Mouse (Mus musculus): Measurements from ENCODE around the gene Sult2b1. TPM values are rescaled to one million over a fixed set of nuclear protein-coding genes. Genes with fewer than 3 reads are reported as not detected.

Gene Sult2b1
- polyA plus RNA-seq, 1 experiment, result 19.3 TPM

DNA sequence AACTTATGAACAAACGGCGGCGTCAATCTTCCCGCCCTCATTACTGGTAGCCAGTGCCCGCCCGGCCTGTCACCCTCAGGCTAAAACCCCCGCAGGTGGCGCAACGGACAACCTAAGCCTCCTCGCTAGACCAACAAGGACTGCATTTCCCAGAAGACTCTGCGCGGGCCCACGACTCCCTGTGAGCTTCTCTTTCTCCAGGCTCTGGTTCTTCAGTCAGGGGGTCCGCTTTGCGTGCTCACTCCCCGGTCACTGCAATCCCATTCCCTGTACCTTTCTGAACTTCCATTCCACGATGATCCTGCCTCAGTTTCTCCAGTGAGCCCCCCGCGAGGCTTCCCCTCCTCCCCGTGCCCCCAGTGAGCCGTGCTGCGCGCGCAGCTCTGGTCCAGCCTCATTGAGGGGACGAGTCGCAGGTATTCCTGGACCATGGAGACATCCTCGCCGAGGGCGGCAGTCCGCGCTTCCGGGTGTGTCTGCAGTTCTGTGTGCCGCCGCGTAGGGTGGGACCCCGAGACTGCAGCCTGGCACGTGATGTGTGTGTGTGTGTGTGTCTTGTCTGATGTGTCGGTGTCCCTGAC lies 868 bp downstream of the Sult2b1 start, which contains the start of gene Lmtk3:
Lmtk3 (plus strand) TSS at position 228 of the 581 bp plus-strand sequence.
- no peaks in the 10 kb centered on the region for H3K4me1 ChIP-seq (ENCODE audit: control insufficient read depth, insufficient read depth, low read length)
- H3K4me3 ChIP-seq (replicated peaks; ENCODE audit: extremely low read depth, low read depth, low read length), result peak within 1 kb of the TSS; percentile 74
- DNase-seq, result peak; percentile 63
- WGBS, result under 1% methylated on average over 38 of the region's 38 CpGs
- TF ChIP-seq CTCF (IDR thresholded peaks at IDR 0.05; ENCODE audit: insufficient read depth, low read length) (no peak), POLR2A (IDR thresholded peaks at IDR 0.05; ENCODE audit: borderline replicate concordance, extremely low read depth, low read depth, low read length) (no peak)

- no peaks in the 10 kb centered on the region for H3K4me1 ChIP-seq (ENCODE audit: control insufficient read depth, insufficient read depth, low read length)
- 50% methylated on average over 4 of the region's 4 CpGs for WGBS
- TF ChIP-seq POLR2A (IDR thresholded peaks at IDR 0.05; ENCODE audit: borderline replicate concordance, extremely low read depth, low read depth, low read length) (no peak), CTCF (IDR thresholded peaks at IDR 0.05; ENCODE audit: insufficient read depth, low read length) (no peak)
- DNase-seq, result no peak
- H3K4me3 ChIP-seq (replicated peaks; ENCODE audit: extremely low read depth, low read depth, low read length), result no peak overlapping the region
Measured at GRCm38 (mm10) chr7:45782271-45782670, 2.2 kb downstream of the Sult2b1 start.

DNA sequence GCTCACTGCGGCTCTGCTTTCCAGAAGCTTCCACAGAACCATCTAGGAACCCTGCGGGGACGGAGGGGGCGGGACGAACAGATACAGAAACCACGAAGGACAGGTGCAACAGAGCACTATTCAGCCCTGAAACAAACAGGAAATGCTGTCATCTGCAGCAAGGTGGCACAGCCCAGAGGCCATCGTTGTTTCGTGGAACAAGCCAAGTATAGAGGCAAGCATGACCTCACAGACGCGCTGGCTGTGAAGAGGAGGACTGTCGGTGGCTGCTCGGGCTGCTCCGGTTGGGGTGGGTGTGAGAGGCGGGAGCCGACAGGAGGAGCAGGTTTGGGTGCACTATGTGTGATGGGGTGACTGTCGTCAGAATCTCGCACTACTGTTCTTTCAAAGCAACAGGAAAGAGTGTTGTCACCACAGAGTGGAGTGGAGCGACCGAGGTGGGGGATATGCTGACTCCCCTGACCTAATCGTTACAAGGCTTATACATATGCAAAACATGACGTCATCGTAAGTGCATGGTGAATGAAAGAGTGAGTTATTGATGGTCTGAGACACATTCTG lies 5.3 kb downstream of the Sult2b1 start:
- Histone ChIP-seq H3K4me3 (replicated peaks; ENCODE audit: extremely low read depth, low read depth, low read length) (no peak overlapping the region), H3K4me1 (ENCODE audit: control insufficient read depth, insufficient read depth, low read length) (no peaks in the 10 kb centered on the region)
- WGBS, result 13% methylated on average over 22 of the region's 22 CpGs
- no peak for TF ChIP-seq CTCF (IDR thresholded peaks at IDR 0.05; ENCODE audit: insufficient read depth, low read length)
- no peak for TF ChIP-seq POLR2A (IDR thresholded peaks at IDR 0.05; ENCODE audit: borderline replicate concordance, extremely low read depth, low read depth, low read length)
- DNase-seq, result no peak

- 47% methylated on average over 7 of the region's 7 CpGs for WGBS
- TF ChIP-seq CTCF (IDR thresholded peaks at IDR 0.05; ENCODE audit: insufficient read depth, low read length), result no peak
- no peak for TF ChIP-seq POLR2A (IDR thresholded peaks at IDR 0.05; ENCODE audit: borderline replicate concordance, extremely low read depth, low read depth, low read length)
- Histone ChIP-seq H3K4me1 (ENCODE audit: control insufficient read depth, insufficient read depth, low read length) (no peaks in the 10 kb centered on the region), H3K4me3 (replicated peaks; ENCODE audit: extremely low read depth, low read depth, low read length) (no peak overlapping the region)
- no peak for DNase-seq
Measured at GRCm38 (mm10) chr7:45775237-45775636, 9.2 kb downstream of the Sult2b1 start.

GRCm38 (mm10) chr7:45771101-45771500 lies 13.4 kb downstream of the Sult2b1 start:
- H3K4me3 ChIP-seq (replicated peaks; ENCODE audit: extremely low read depth, low read depth, low read length), result no peak overlapping the region
- 69% methylated on average over 4 of the region's 4 CpGs for WGBS
- TF ChIP-seq CTCF (IDR thresholded peaks at IDR 0.05; ENCODE audit: insufficient read depth, low read length) (no peak), POLR2A (IDR thresholded peaks at IDR 0.05; ENCODE audit: borderline replicate concordance, extremely low read depth, low read depth, low read length) (no peak)
- no peaks in the 10 kb centered on the region for H3K4me1 ChIP-seq (ENCODE audit: control insufficient read depth, insufficient read depth, low read length)
- no peak for DNase-seq

- 55% methylated on average over 8 of the region's 8 CpGs for WGBS
- H3K4me3 ChIP-seq (replicated peaks; ENCODE audit: extremely low read depth, low read depth, low read length), result no peak overlapping the region
- DNase-seq, result no peak
- no peak for TF ChIP-seq CTCF (IDR thresholded peaks at IDR 0.05; ENCODE audit: insufficient read depth, low read length)
- TF ChIP-seq POLR2A (IDR thresholded peaks at IDR 0.05; ENCODE audit: borderline replicate concordance, extremely low read depth, low read depth, low read length), result no peak
- no peaks in the 10 kb centered on the region for H3K4me1 ChIP-seq (ENCODE audit: control insufficient read depth, insufficient read depth, low read length)
Measured at GRCm38 (mm10) chr7:45770427-45771082, 13.9 kb downstream of the Sult2b1 start.

DNA sequence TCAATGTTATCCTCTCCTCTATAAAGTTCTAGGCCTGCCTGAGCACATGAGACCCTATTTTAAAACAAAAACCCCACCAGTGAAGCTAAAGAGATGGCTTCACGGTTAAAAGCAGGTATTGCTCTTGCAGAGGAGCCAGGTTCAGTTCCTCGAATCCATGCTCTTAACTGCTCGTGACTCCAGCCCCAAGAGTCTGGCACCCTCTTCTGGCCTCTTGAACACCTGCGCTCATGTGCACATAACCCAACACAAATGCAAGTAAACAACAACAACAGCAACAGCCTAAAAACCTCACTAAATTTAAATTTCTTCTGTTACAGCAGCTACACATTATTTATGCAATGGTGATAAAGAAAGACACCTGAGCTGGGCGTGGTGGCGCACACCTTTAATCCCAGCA lies 17.0 kb downstream of the Sult2b1 start:
- TF ChIP-seq CTCF (IDR thresholded peaks at IDR 0.05; ENCODE audit: insufficient read depth, low read length) (no peak), POLR2A (IDR thresholded peaks at IDR 0.05; ENCODE audit: borderline replicate concordance, extremely low read depth, low read depth, low read length) (no peak)
- DNase-seq, result no peak
- WGBS, result 91% methylated on average over 6 of the region's 6 CpGs
- Histone ChIP-seq H3K4me3 (replicated peaks; ENCODE audit: extremely low read depth, low read depth, low read length) (no peak overlapping the region), H3K4me1 (ENCODE audit: control insufficient read depth, insufficient read depth, low read length) (no peaks in the 10 kb centered on the region)

- TF ChIP-seq CTCF (IDR thresholded peaks at IDR 0.05; ENCODE audit: insufficient read depth, low read length) (no peak), POLR2A (IDR thresholded peaks at IDR 0.05; ENCODE audit: borderline replicate concordance, extremely low read depth, low read depth, low read length) (no peak)
- Histone ChIP-seq H3K4me3 (replicated peaks; ENCODE audit: extremely low read depth, low read depth, low read length) (no peak overlapping the region), H3K4me1 (ENCODE audit: control insufficient read depth, insufficient read depth, low read length) (no peaks in the 10 kb centered on the region)
- 34% methylated on average over 8 of the region's 8 CpGs for WGBS
- no peak for DNase-seq
Measured at GRCm38 (mm10) chr7:45766764-45767163, 17.7 kb downstream of the Sult2b1 start.

- TF ChIP-seq CTCF (IDR thresholded peaks at IDR 0.05; ENCODE audit: insufficient read depth, low read length) (no peak), POLR2A (IDR thresholded peaks at IDR 0.05; ENCODE audit: borderline replicate concordance, extremely low read depth, low read depth, low read length) (no peak)
- DNase-seq, result no peak
- no peak overlapping the region for H3K4me3 ChIP-seq (replicated peaks; ENCODE audit: extremely low read depth, low read depth, low read length)
- no peaks in the 10 kb centered on the region for H3K4me1 ChIP-seq (ENCODE audit: control insufficient read depth, insufficient read depth, low read length)
- 39% methylated on average over 8 of the region's 8 CpGs for WGBS
Measured at GRCm38 (mm10) chr7:45765995-45766394, 18.5 kb downstream of the Sult2b1 start.

DNA sequence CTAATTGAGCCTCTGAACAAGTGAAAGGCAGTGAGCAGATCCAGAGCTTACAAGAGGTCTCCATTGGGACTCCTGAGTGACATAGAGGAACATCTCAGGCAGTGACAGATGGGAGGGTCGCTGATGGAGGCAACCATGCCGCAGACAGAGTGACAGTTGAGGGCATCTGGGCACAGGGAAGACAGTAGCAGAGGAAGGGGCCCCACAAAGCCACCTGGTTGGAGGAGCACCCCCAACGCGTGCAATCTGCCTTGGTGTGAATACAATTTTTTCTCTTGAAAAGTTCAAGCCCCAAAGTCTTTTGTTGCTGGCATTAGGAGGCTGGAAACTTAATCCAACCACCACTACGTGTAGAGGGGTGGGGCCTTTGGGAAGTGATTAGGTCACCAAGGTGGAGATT lies 24.3 kb downstream of the Sult2b1 start:
- WGBS, result 57% methylated on average over 5 of the region's 5 CpGs
- Histone ChIP-seq H3K4me3 (replicated peaks; ENCODE audit: extremely low read depth, low read depth, low read length) (no peak overlapping the region), H3K4me1 (ENCODE audit: control insufficient read depth, insufficient read depth, low read length) (no peaks in the 10 kb centered on the region)
- no peak for DNase-seq
- TF ChIP-seq CTCF (IDR thresholded peaks at IDR 0.05; ENCODE audit: insufficient read depth, low read length), result no peak
- no peak for TF ChIP-seq POLR2A (IDR thresholded peaks at IDR 0.05; ENCODE audit: borderline replicate concordance, extremely low read depth, low read depth, low read length)
